Mouse (Mus musculus) limb, embryonic 15.5 days (tissue): Measurements from ENCODE around the gene Ficd. TPM values are rescaled to one million over a fixed set of nuclear protein-coding genes. Genes with fewer than 3 reads are reported as not detected.

Experiments
- ATAC-seq: fragments of 200-750 bp; cut with Nextera tagmentation; 2 replicates; pipeline ENCODE4 v1.8.0; 2017; ENCODE audit warnings: low read depth, moderate TSS enrichment; ENCODE audit not compliant: insufficient number of reproducible peaks, low FRiP score, low TSS enrichment
- H3K27ac ChIP-seq: fragments of 300-500 bp; sonication (generic); 2 replicates; pipeline ENCODE4 v1.5.1; 2015; ENCODE audit warnings: moderate library complexity, mild to moderate bottlenecking, inconsistent platforms
- H3K27me3 ChIP-seq: fragments of 300-500 bp; sonication (generic); 2 replicates; pipeline ENCODE4 v1.6.1; 2015; ENCODE audit warnings: inconsistent platforms
- H3K36me3 ChIP-seq: fragments of 300-500 bp; sonication (generic); 2 replicates; pipeline ENCODE4 v1.6.1; 2015; ENCODE audit warnings: inconsistent platforms
- H3K4me1 ChIP-seq: fragments of 300-500 bp; sonication (generic); 2 replicates; pipeline ENCODE4 v1.6.1; 2015; ENCODE audit warnings: inconsistent platforms
- H3K4me2 ChIP-seq: fragments of 300-500 bp; sonication (generic); 2 replicates; pipeline ENCODE4 v1.6.1; 2015; ENCODE audit warnings: mild to moderate bottlenecking, inconsistent platforms
- H3K4me3 ChIP-seq: fragments of 300-500 bp; sonication (generic); 2 replicates; pipeline ENCODE4 v1.5.1; 2015; ENCODE audit warnings: mild to moderate bottlenecking, inconsistent platforms
- H3K9ac ChIP-seq: fragments of 300-500 bp; sonication (generic); 2 replicates; pipeline ENCODE4 v1.6.1; 2015; ENCODE audit warnings: inconsistent platforms
- H3K9me3 ChIP-seq: fragments of 300-500 bp; sonication (generic); 2 replicates; pipeline ENCODE4 v1.6.1; 2016; ENCODE audit warnings: inconsistent platforms
- WGBS: fragments of 180-500 bp; shearing (Covaris S2); methylation state at CpG from one replicate; pipeline ENCODE4 v1.1.7; 2015; 5-methylcytosine and 5-hydroxymethylcytosine counted together
- polyA plus RNA-seq: library from polyadenylated mRNA; unstranded; fragments of >200 nt; fragmentation: Nextera tagmentation; extraction: Ambion mirVana; gene quantifications from 2 replicates; pipeline ENCODE4 v1.2.1, GENCODE M21; 2015

Ficd gene
- polyA plus RNA-seq, 1 experiment from 2014 or later = 9.0 TPM

DNA sequence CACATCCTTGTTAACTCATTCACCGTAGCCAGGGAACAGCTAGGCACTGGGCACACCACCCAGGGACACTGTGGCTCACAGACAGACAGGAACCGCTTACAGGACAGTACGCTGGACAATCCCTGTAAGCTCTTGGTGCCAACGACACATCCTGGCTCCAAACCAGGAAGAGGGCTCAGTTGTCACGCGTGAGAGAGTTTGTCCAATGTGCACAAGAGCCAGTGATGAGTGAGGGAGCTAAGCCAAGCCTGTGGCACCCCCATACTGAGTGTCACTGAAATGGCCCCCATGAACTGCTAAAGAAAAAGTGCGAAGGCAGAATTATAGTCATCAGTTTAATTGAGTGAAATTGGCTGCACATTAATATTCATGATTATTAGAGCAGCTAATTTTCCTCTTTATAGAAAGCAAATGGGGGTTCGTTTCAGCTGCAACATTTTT, 16.4 kb upstream of the Ficd start:
- ATAC-seq = no peak
- Histone ChIP-seq H3K4me3 (no peak overlapping the region), H3K36me3 (no peaks in the 10 kb centered on the region), H3K27me3 (no peaks in the 10 kb centered on the region), H3K9me3 (no peaks in the 10 kb centered on the region), H3K27ac (no peak overlapping the region), H3K4me2 (no peak overlapping the region), H3K4me1 (0 out of 2 replicates have a peak, but pooled peaks cover 7% of the 10 kb centered on the region), H3K9ac (no peak overlapping the region)
- whole genome bisulfite sequencing = 83% methylated on average over 8 of the region's 8 CpGs

DNA sequence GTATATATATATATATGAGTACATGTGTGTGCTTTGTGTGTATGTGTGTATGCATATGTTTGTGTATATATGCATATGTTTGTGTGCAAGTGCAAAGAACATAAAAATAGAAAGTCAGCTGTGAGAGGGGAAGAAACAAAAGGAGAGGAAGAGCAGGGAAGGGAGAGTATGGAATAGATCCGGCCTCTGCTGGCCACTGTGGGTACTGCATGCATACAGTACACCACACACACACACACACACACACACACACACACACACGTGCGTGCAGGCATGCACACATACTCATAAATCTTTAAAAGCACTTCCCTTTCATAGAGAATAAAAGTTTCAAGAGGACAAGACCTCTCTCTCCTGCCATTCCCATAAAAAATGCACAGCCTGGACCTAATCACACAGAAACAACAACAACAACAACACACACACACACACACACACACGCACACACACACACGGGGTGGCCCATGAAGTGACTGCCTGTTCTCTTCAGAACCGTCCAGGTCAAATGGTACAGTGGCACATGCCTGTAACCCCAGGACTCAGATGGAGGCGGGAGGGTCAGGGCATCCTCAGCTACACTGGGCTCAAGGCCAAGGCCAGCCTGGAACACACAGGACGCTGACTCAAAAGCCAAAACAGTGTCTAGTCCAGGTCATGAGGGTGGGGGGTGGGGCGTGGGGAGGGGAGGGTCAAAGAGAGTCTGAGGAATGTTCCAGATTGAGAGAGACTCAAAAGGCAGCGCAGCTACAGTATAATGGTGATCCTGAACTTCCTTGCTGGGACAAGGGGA, 13.2 kb upstream of the Ficd start:
- Histone ChIP-seq H3K9ac (no peak overlapping the region), H3K27ac (no peak overlapping the region), H3K4me2 (no peak overlapping the region), H3K36me3 (no peaks in the 10 kb centered on the region), H3K9me3 (no peaks in the 10 kb centered on the region), H3K27me3 (0 out of 2 replicates have a peak, but pooled peaks cover 3% of the 10 kb centered on the region), H3K4me1 (0 out of 2 replicates have a peak, but pooled peaks cover 6% of the 10 kb centered on the region), H3K4me3 (no peak overlapping the region)
- WGBS = 83% methylated on average over 10 of the region's 10 CpGs
- no peak for ATAC-seq

DNA sequence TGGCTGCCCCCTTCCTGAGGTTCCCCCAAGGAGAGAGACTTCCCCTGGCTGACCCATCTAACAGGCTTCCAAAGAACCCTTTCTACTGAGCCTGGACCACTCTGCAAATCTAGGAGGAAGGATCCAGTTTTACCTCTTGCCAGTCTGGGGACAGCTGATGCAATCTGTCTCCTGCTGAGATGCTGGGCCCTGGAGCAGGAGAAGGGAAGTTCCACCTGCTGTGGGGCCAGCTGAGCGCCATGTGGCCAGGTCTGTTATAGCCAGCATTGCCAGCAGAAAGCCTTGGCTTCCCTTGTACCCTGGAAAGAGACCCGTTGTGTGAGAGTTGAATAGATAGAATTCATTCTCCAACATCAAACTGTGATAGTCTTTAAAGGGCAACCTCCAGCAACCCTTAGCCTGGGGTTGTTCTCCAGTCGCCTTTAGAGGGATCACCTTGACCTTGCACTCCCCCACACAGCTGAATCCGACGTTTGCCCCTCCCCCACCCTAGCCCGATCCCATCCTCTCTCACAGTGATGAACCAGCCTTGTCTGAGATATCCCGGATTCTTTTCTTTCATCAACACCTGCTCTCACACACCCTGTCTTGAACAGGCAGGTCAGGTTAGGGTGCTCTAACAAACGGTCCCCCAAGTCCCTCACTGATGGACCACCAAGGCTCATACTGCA, 11.9 kb upstream of the Ficd start:
- H3K4me1 ChIP-seq = 0 out of 2 replicates have a peak, but pooled peaks cover 6% of the 10 kb centered on the region
- no peaks in the 10 kb centered on the region for H3K9me3 ChIP-seq
- 38% methylated on average over 8 of the region's 8 CpGs for WGBS
- H3K27ac ChIP-seq = no peak overlapping the region
- H3K9ac ChIP-seq = no peak overlapping the region
- H3K27me3 ChIP-seq = 0 out of 2 replicates have a peak, but pooled peaks cover 3% of the 10 kb centered on the region
- no peaks in the 10 kb centered on the region for H3K36me3 ChIP-seq
- ATAC-seq = no peak
- no peak overlapping the region for H3K4me3 ChIP-seq
- H3K4me2 ChIP-seq = no peak overlapping the region

DNA sequence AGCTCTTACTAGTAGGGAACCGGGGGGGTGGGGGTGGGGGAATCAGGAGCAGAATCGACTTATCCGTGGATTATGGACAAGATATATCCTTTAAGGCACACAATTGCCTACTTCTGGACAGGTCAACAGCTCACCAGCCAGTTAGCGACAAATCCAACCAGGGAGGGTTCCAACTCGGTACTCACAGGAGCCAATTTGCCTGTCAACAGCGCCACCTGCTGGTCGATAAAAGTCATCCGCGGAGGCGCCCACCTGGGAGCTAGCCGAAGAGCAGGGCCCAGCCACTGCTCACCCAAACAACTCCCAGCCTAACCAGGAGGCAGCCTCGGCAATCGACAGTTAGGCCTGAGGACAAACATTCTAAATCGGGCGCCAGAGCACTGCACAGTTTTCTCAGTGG, 11.2 kb upstream of the Ficd start, which contains the start of gene 1700069L16Rik:
Gene 1700069L16Rik (minus strand): TSS at position 327 of the 400 bp plus-strand sequence.
- Histone ChIP-seq H3K27ac (no peak within 1 kb of the TSS), H3K4me1 (0 out of 2 replicates have a peak, but pooled peaks cover 6% of the 10 kb centered on the region), H3K4me2 (no peak within 1 kb of the TSS), H3K9me3 (no peaks in the 10 kb centered on the region), H3K36me3 (no peaks in the 10 kb centered on the region), H3K27me3 (0 out of 2 replicates have a peak, but pooled peaks cover 3% of the 10 kb centered on the region), H3K4me3 (no peak within 1 kb of the TSS), H3K9ac (no peak within 1 kb of the TSS)
- ATAC-seq = no peak
- 3% methylated on average over 15 of the region's 15 CpGs for WGBS

DNA sequence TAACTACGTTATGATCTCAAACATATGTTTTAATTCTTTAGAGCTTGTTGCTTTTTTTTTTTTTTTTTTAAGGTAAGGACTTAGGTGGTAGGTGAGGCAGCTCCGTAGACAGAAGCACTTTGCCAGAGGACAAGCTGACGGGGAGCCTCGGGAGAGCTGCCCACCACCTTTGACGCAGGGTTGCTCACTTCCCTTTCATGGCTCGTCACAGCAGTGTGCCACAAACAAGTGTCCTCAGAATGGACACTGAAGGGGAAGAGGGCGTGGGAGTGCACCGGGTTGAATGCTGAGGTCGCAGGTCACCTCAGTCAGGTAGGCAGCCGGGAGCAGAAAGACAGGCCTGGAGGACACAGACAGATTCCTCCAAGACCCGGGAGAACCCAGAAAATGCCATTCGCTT, 10.2 kb upstream of the Ficd start:
- Histone ChIP-seq H3K4me2 (no peak overlapping the region), H3K4me1 (0 out of 2 replicates have a peak, but pooled peaks cover 6% of the 10 kb centered on the region), H3K9me3 (no peaks in the 10 kb centered on the region), H3K4me3 (no peak overlapping the region), H3K9ac (no peak overlapping the region), H3K27me3 (0 out of 2 replicates have a peak, but pooled peaks cover 3% of the 10 kb centered on the region), H3K27ac (no peak overlapping the region), H3K36me3 (no peaks in the 10 kb centered on the region)
- no peak for ATAC-seq
- WGBS = 73% methylated on average over 12 of the region's 12 CpGs

DNA sequence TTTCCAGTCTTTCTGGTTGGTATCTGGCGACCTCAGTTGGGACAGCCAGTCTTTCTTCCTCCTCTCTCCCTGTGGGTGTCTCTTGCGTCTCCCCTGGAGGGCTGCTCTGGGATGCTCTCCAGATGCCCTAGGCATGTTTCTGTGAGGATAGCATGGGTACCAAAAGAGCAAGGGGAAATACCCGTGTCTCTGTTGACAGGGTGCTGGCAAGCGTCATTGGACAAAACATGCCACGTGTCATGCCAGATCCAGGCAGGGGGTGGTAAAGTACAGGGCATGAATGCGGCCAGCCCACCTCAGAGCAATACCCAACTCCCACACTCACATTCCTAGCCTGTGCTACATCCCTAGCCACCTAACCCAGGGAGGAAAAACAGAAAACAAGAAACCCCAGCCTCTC, 9.0 kb upstream of the Ficd start:
- H3K4me2 ChIP-seq = no peak overlapping the region
- no peaks in the 10 kb centered on the region for H3K9me3 ChIP-seq
- no peak overlapping the region for H3K27ac ChIP-seq
- H3K27me3 ChIP-seq = 0 out of 2 replicates have a peak, but pooled peaks cover 3% of the 10 kb centered on the region
- 0 out of 2 replicates have a peak, but pooled peaks cover 6% of the 10 kb centered on the region for H3K4me1 ChIP-seq
- no peak overlapping the region for H3K4me3 ChIP-seq
- ATAC-seq = no peak
- H3K9ac ChIP-seq = no peak overlapping the region
- 72% methylated on average over 6 of the region's 6 CpGs for WGBS
- H3K36me3 ChIP-seq = no peaks in the 10 kb centered on the region

DNA sequence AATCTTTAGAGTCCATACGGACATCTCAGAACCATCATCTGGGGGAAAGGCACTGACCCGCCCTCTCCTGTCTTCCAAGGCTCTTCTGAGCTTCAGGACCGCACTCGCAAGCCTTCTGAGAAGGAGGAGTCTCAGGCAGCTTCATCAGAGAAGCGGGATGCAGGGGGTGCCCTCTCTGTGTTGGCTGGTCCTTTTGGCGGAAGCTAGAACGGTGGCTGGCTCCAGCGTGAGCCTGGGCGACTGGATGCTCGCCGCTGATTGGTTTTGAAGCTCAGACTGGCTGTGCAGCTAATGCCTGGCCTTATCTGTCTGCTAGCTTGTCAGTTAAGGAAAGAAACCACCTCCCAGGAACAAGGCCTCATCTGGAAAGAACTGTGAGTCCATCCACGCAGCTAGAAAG, 8.4 kb upstream of the Ficd start:
- Histone ChIP-seq H3K27me3 (0 out of 2 replicates have a peak, but pooled peaks cover 3% of the 10 kb centered on the region), H3K36me3 (no peaks in the 10 kb centered on the region), H3K9ac (no peak overlapping the region), H3K9me3 (no peaks in the 10 kb centered on the region), H3K27ac (no peak overlapping the region), H3K4me3 (no peak overlapping the region), H3K4me1 (0 out of 2 replicates have a peak, but pooled peaks cover 6% of the 10 kb centered on the region), H3K4me2 (no peak overlapping the region)
- 59% methylated on average over 12 of the region's 12 CpGs for WGBS
- ATAC-seq = no peak

DNA sequence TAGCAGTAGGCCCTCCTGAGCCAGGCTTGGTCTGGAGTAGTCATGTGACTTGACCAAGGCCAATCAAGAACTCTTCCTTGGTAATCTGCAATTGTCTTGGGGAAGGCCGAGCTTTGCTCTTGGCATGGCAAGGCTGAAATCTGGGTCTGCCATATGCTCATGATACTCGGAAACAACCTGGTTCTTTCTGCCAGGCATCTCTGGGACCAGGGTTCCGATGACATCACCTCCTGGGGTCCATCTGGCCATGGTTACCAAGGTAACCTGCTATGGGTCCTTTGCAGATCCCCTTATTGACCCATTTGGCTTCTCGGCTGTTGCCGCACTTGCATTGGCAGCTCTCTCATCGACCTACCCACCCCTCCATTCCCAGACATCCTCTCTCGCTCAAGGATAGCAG, 7.6 kb upstream of the Ficd start:
- H3K27ac ChIP-seq = no peak overlapping the region
- WGBS = 62% methylated on average over 7 of the region's 7 CpGs
- H3K4me2 ChIP-seq = no peak overlapping the region
- no peaks in the 10 kb centered on the region for H3K36me3 ChIP-seq
- H3K9ac ChIP-seq = no peak overlapping the region
- no peak overlapping the region for H3K4me3 ChIP-seq
- 0 out of 2 replicates have a peak, but pooled peaks cover 6% of the 10 kb centered on the region for H3K4me1 ChIP-seq
- 0 out of 2 replicates have a peak, but pooled peaks cover 3% of the 10 kb centered on the region for H3K27me3 ChIP-seq
- no peaks in the 10 kb centered on the region for H3K9me3 ChIP-seq
- no peak for ATAC-seq

DNA sequence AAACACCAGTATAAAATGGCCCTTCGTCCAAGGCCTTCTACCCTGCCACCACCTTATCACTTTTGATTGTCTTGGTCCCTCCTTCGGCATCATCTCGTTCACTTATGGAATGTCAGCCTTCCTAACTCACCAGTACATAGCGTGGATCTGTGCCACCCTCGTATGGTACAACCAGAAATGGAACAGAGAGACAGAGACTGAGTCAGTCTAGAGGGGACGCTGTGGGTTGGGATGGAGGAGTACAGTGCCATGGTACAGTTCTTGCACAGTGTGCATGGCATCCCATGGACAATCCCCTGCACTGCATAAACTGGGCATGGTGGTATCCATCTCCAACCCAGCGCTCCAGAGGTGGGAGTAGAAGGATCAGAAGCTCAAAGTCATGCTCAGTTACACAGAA, 6.9 kb upstream of the Ficd start:
- Histone ChIP-seq H3K4me1 (0 out of 2 replicates have a peak, but pooled peaks cover 6% of the 10 kb centered on the region), H3K27ac (no peak overlapping the region), H3K36me3 (no peaks in the 10 kb centered on the region), H3K4me3 (no peak overlapping the region), H3K9ac (no peak overlapping the region), H3K9me3 (no peaks in the 10 kb centered on the region), H3K4me2 (no peak overlapping the region), H3K27me3 (0 out of 2 replicates have a peak, but pooled peaks cover 3% of the 10 kb centered on the region)
- 86% methylated on average over 7 of the region's 7 CpGs for WGBS
- ATAC-seq = no peak

DNA sequence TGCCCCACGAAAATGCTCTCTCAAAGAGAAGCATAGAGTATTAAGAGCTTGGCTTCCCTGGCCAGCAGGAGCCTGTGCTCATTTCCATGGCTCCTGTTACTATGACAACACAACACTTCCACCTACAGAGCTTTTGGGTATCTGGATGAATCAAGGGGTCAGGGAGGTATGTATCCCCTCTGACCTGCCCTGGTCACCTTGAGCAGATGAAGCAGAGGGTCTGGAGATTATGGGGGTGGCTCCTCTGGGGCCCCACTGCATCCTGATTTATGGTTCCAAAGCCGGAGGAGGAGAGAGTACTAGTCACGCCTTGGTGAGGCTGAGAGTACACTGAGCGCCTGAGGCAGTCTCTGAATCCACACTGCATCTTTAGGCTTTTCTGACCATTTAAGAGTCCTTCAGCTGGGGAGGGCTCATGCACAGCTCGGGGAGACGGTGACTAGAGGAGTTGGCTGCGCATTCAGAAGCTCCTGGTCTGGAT, 4.9 kb upstream of the Ficd start:
- H3K9me3 ChIP-seq = no peaks in the 10 kb centered on the region
- no peak overlapping the region for H3K4me3 ChIP-seq
- H3K36me3 ChIP-seq = no peaks in the 10 kb centered on the region
- WGBS = 53% methylated on average over 7 of the region's 7 CpGs
- no peak overlapping the region for H3K4me2 ChIP-seq
- no peak overlapping the region for H3K9ac ChIP-seq
- H3K4me1 ChIP-seq = peaks cover 4% of the 10 kb centered on the region; the same call in 1 of the 2 replicates
- H3K27me3 ChIP-seq = 0 out of 2 replicates have a peak, but pooled peaks cover 3% of the 10 kb centered on the region
- H3K27ac ChIP-seq = no peak overlapping the region
- ATAC-seq = no peak

DNA sequence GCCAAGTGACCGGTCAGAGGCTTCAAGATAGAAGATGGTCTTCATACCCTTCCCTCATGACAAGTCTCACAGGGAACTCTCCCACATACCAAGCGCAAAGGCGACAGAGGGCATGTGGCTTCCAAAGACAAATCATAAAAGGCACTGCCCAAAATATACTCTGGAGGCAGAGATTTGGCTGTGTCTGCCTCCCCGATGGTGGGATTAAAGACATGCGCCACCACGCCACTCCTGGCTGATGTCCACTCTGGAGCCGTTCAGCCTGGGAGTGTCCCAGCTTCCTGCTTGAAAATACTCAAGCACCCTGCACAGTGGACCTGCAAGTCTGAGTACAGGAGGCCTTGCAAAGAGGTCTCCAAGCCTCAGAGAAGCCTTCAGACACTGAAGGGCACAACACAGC, 4.4 kb upstream of the Ficd start:
- 83% methylated on average over 7 of the region's 7 CpGs for WGBS
- no peak for ATAC-seq

More for the DNA sequence above, 4.4 kb upstream of the Ficd start:
- H3K36me3 ChIP-seq = no peaks in the 10 kb centered on the region
- no peak overlapping the region for H3K27ac ChIP-seq
- no peaks in the 10 kb centered on the region for H3K9me3 ChIP-seq
- H3K4me2 ChIP-seq = no peak overlapping the region
- H3K27me3 ChIP-seq = 0 out of 2 replicates have a peak, but pooled peaks cover 3% of the 10 kb centered on the region
- no peak overlapping the region for H3K4me3 ChIP-seq
- peaks cover 4% of the 10 kb centered on the region for H3K4me1 ChIP-seq
- no peak overlapping the region for H3K9ac ChIP-seq
